Mouse (Mus musculus) cerebellum, adult 2 months (tissue): Measurements from ENCODE around the gene Pecam1.

ENCODE experiments used
- CTCF ChIP-seq: fragments of 200-500 bp; IDR thresholded peaks from 2 replicates; pipeline ENCODE4 v1.5.1; 2011; ENCODE audit warnings: low read depth, mild to moderate bottlenecking, control low read depth, low read length, moderate library complexity, borderline replicate concordance; ENCODE audit not compliant: insufficient read depth
- POLR2A ChIP-seq: fragments of 200-500 bp; IDR thresholded peaks from 2 replicates; pipeline ENCODE4 v1.6.1; 2011; ENCODE audit warnings: low read length, control low read depth, borderline replicate concordance; ENCODE audit not compliant: insufficient read depth

- TF ChIP-seq CTCF: no peak
- no peak for TF ChIP-seq POLR2A
Measured at GRCm38 (mm10) chr11:106709227-106709985, 41.0 kb downstream of the Pecam1 start.
